Mouse (Mus musculus): ENCODE results near the gene St6gal1.

DNA sequence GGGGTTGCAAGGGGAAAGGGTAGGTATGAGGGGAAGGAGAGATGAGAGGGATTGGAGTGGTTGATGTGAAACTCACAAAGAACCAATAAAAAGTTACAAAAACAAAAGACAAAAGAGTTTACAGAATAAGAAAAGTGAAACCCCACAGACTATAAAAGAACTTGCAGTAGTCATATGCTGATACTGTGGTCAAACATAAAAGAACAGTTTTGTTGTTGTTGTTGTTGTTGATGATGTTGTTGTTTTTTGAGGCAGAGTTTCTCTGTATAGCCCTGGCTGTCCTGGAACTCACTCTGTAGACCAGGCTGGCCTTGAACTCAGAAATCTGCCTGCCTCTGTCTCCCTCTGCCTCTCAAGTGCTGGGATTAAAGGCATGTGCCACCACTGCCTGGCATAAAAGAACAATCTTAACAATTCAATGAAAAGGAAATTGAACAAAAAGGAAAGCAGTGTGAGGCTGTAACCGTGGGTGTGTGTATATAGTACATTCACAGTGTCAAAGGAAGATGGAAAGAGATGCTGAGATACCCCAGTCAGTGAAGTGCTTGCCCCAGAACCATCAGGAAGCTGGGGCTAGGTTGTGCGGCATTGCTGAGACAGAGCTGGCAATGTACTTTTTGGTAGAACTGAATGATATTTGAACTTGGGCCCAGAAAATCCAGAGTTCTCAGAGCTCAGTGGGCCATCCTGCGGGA lies 155.1 kb downstream of the St6gal1 start:
- TF ChIP-seq POLR2A (IDR thresholded peaks at IDR 0.05; ENCODE audit: extremely low read depth, insufficient read depth, low read length) (no peak), CTCF (IDR thresholded peaks at IDR 0.05; ENCODE audit: extremely low read depth, insufficient read depth, low read length) (no peak)
